Mouse (Mus musculus) lung, postnatal 36 days (tissue): ENCODE data around the gene Clint1.

ENCODE experiments used
- DNase-seq: peaks from one replicate; pipeline ENCODE4 v3.0.0; 2022; ENCODE audit warnings: mixed read lengths

The Clint1 gene

GRCm38 (mm10) chr11:45851516-45852123 is at the start of gene Clint1:
Gene Clint1, plus strand, starts transcription at chr11:45852051.
- peak; percentile 83 for DNase-seq

- no peak for DNase-seq
Observed at GRCm38 (mm10) chr11:45804068-45804467, 47.8 kb upstream of the Clint1 start.

GRCm38 (mm10) chr11:45805312-45805772 is 46.5 kb upstream of the Clint1 start:
- DNase-seq, result peak; percentile 21

GRCm38 (mm10) chr11:45805810-45806209 is 46.0 kb upstream of the Clint1 start:
- DNase-seq, result no peak

- DNase-seq, result no peak
Observed at GRCm38 (mm10) chr11:45806264-45806663, 45.6 kb upstream of the Clint1 start.

- DNase-seq, result no peak
Observed at GRCm38 (mm10) chr11:45806809-45807208, 45.0 kb upstream of the Clint1 start.

GRCm38 (mm10) chr11:45807820-45808219 is 44.0 kb upstream of the Clint1 start:
- DNase-seq, result no peak

GRCm38 (mm10) chr11:45809424-45809823 is 42.4 kb upstream of the Clint1 start:
- DNase-seq, result no peak

GRCm38 (mm10) chr11:45810056-45810455 is 41.8 kb upstream of the Clint1 start:
- DNase-seq, result no peak

GRCm38 (mm10) chr11:45810805-45811204 is 41.0 kb upstream of the Clint1 start:
- no peak for DNase-seq

- DNase-seq, result no peak
Observed at GRCm38 (mm10) chr11:45815603-45816002, 36.2 kb upstream of the Clint1 start.

GRCm38 (mm10) chr11:45816712-45817111 is 35.1 kb upstream of the Clint1 start:
- peak; percentile 61 for DNase-seq

GRCm38 (mm10) chr11:45817996-45818395 is 33.9 kb upstream of the Clint1 start:
- DNase-seq, result no peak

GRCm38 (mm10) chr11:45820930-45821329 is 30.9 kb upstream of the Clint1 start:
- no peak for DNase-seq

GRCm38 (mm10) chr11:45830112-45830511 is 21.7 kb upstream of the Clint1 start:
- no peak for DNase-seq

- no peak for DNase-seq
Observed at GRCm38 (mm10) chr11:45830743-45831310, 21.0 kb upstream of the Clint1 start.

GRCm38 (mm10) chr11:45831476-45832143 is 20.2 kb upstream of the Clint1 start:
- no peak for DNase-seq

- DNase-seq, result no peak
Observed at GRCm38 (mm10) chr11:45835625-45836255, 16.1 kb upstream of the Clint1 start.

GRCm38 (mm10) chr11:45837257-45837817 is 14.5 kb upstream of the Clint1 start:
- DNase-seq, result no peak

- DNase-seq, result peak; percentile 19
Observed at GRCm38 (mm10) chr11:45838450-45838849, 13.4 kb upstream of the Clint1 start.

GRCm38 (mm10) chr11:45840332-45840731 is 11.5 kb upstream of the Clint1 start:
- DNase-seq, result no peak

- no peak for DNase-seq
Observed at GRCm38 (mm10) chr11:45846008-45846407, 5.8 kb upstream of the Clint1 start.

GRCm38 (mm10) chr11:45847548-45847947 is 4.3 kb upstream of the Clint1 start:
- no peak for DNase-seq
